Mouse (Mus musculus): ENCODE results near the gene Dusp5. TPM values are rescaled to one million over a fixed set of nuclear protein-coding genes. Genes with fewer than 3 reads are reported as not detected.

Dusp5 gene
- polyA plus RNA-seq, 1 experiment from 2014 or later = 7.4 TPM

DNA sequence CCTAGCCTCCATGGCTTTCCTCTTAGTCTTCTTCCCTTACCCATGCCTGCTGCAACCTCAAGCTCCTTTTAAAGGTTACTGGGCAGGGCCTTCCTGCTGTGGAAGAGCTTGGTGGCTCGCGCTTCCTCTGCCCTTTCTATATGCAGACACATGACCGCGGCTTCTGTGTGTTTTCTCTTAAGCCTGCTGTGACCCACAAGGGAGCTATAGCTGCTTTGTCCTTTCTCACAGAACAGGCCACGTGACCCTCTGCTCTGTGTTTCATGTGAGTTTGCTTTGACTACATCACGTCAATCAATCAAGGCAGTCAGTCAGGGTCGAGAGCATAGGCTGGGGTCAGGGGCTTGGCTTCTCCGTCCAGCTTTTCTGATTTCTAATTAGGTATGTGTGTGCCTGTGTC lies 18.7 kb downstream of the Dusp5 start:
- Histone ChIP-seq H3K27me3 (no peaks in the 10 kb centered on the region), H3K4me3 (no peak overlapping the region), H3K36me3 (no peaks in the 10 kb centered on the region), H3K4me2 (no peak overlapping the region), H3K9me3 (replicated peaks) (no peaks in the 10 kb centered on the region), H3K4me1 (replicated peaks) (peaks cover 9% of the 10 kb centered on the region; the same call in 1 of the 2 replicates), H3K27ac (no peak overlapping the region), H3K9ac (no peak overlapping the region)
- 62% methylated on average over 8 of the region's 8 CpGs for WGBS
- no peak for ATAC-seq (replicated peaks; ENCODE audit: insufficient number of reproducible peaks, insufficient read depth, low FRiP score, low read depth)

DNA sequence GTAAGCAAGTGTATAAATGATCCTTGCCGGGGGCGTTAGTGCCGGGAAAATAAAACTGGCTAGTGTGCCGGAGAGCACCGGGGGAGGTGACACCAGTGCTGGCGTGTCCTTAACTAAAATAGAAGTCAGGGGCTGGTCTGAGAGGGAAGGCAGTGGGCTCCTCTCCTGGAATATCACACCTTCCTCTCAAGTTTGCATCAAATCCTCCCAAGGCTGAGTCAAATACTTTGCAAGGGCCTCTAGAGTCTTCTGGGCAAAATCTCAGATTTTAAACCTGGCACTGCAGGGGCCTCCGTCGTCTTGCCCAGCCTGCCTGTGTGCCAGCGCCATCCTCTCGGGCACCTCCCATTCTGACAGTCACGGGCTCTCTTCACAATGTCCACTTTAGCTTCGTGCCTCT lies 22.1 kb downstream of the Dusp5 start:
- Histone ChIP-seq H3K27me3 (no peaks in the 10 kb centered on the region), H3K4me2 (no peak overlapping the region), H3K4me1 (replicated peaks) (peaks cover 13% of the 10 kb centered on the region; the same call in 1 of the 2 replicates), H3K4me3 (no peak overlapping the region), H3K9me3 (replicated peaks) (no peaks in the 10 kb centered on the region), H3K27ac (no peak overlapping the region), H3K36me3 (no peaks in the 10 kb centered on the region), H3K9ac (no peak overlapping the region)
- ATAC-seq (replicated peaks; ENCODE audit: insufficient number of reproducible peaks, insufficient read depth, low FRiP score, low read depth) = no peak
- 59% methylated on average over 12 of the region's 12 CpGs for WGBS

DNA sequence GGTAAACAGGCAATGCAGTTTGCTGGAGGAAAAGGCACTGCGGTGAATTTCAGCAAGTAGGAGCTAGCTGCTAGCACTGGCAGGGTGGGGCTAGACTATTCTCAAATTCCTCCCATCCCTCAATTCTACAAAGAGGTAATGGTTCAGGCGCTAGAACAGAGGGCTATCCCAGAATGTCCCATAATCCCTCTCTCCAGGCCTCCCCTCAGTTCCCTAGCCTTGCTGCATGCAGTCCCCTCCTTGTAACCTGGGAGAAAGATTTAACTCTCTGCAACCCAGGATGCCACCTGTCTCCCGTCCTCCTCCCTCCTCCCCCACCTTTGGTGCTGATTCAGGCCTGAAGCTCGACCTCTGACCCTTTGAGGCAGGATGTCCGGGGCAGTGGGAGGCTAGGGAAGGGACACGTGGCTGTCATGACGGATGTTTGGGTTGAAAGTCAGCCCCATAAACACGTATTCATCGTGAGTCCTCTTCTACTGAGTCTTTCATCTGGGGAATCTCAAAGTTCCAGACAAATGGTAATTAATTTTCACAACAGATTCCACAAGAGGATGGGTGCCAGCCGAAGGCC lies 23.4 kb downstream of the Dusp5 start:
- H3K4me3 ChIP-seq = no peak overlapping the region
- H3K9ac ChIP-seq = no peak overlapping the region
- H3K4me2 ChIP-seq = no peak overlapping the region
- H3K27me3 ChIP-seq = no peaks in the 10 kb centered on the region
- H3K27ac ChIP-seq = no peak overlapping the region
- no peak for ATAC-seq (replicated peaks; ENCODE audit: insufficient number of reproducible peaks, insufficient read depth, low FRiP score, low read depth)
- H3K9me3 ChIP-seq (replicated peaks) = no peaks in the 10 kb centered on the region
- H3K36me3 ChIP-seq = no peaks in the 10 kb centered on the region
- WGBS = 47% methylated on average over 10 of the region's 10 CpGs
- H3K4me1 ChIP-seq (replicated peaks) = peaks cover 16% of the 10 kb centered on the region

DNA sequence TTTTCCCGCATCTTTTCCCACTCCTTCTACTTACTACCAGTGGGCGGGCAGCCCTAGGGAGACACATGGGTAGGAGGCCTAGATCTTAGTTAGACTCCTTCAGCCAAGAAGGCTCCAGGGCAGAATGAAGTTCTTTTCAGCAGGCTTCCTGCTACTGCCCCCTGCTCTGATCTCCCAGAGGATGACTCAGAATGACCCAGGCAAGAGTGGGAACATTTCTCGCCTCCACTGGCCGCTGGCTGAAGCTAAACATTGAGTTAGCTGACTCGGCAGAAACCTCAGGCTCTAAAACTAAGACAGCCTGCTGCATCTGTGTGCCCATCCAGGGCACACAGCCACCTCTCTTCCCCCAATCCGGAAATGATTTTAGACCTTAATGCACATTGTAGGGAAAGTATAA lies 23.9 kb downstream of the Dusp5 start:
- no peak overlapping the region for H3K9ac ChIP-seq
- H3K27me3 ChIP-seq = no peaks in the 10 kb centered on the region
- no peak overlapping the region for H3K4me3 ChIP-seq
- ATAC-seq (replicated peaks; ENCODE audit: insufficient number of reproducible peaks, insufficient read depth, low FRiP score, low read depth) = no peak
- WGBS = 43% methylated on average over 6 of the region's 6 CpGs
- H3K4me1 ChIP-seq (replicated peaks) = peaks cover 19% of the 10 kb centered on the region
- no peak overlapping the region for H3K27ac ChIP-seq
- H3K9me3 ChIP-seq (replicated peaks) = no peaks in the 10 kb centered on the region
- no peak overlapping the region for H3K4me2 ChIP-seq
- no peaks in the 10 kb centered on the region for H3K36me3 ChIP-seq

DNA sequence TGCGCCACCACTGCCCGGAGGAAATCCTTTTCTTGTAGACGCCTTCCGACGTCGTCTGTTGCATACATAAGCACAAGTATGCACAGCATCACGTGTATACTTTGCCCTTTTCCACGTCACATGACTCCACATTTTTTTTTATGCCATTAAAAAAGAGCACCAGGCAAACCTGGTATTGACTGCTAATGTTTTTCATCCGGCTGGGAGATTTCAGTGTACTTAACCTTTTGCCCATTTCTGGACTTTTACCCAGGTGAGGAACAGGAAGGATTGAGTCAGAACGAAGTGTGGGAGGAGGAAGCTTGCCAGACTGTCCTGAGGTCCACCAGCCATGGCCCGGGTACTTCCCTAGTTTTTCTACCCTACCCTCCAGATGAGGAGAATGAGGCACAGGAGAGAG lies 25.5 kb downstream of the Dusp5 start:
- Histone ChIP-seq H3K9ac (no peak overlapping the region), H3K36me3 (no peaks in the 10 kb centered on the region), H3K9me3 (replicated peaks) (no peaks in the 10 kb centered on the region), H3K4me1 (replicated peaks) (peaks cover 19% of the 10 kb centered on the region), H3K4me2 (no peak overlapping the region), H3K27ac (no peak overlapping the region), H3K27me3 (no peaks in the 10 kb centered on the region), H3K4me3 (no peak overlapping the region)
- no peak for ATAC-seq (replicated peaks; ENCODE audit: insufficient number of reproducible peaks, insufficient read depth, low FRiP score, low read depth)
- WGBS = 82% methylated on average over 11 of the region's 11 CpGs

DNA sequence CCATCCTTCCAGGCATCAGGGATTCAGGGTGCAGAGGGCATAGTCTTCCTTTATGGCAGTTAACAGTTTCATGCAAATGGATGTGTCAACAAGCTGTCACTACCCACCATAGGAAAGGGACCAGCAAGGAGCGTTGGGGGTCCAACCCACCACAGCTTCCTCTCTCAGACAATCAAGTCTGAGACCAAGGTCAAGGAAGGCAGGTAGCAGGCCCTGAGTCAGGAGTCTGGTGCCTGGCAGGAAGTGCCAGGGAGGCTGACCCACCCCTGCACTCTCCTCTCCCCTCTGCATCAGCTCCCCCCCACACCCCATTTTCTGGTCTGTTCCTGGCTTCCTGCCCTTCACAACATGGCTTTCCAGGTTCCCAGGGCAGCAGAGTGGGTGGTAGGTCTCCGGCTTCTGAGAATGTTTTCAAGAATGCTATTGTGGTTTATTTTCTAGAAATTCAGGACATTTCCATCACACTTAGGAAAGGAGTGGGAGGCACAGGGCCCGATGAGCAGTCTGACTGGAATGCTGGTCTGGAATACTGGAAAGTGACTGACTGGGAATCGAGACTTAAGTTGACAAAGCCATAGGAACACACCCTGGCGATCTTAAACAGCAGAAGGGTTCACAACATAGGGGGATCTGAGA lies 26.2 kb downstream of the Dusp5 start:
- no peak overlapping the region for H3K27ac ChIP-seq
- H3K36me3 ChIP-seq = no peaks in the 10 kb centered on the region
- no peak overlapping the region for H3K4me2 ChIP-seq
- H3K4me3 ChIP-seq = no peak overlapping the region
- WGBS = 59% methylated on average over 5 of the region's 5 CpGs
- peaks cover 19% of the 10 kb centered on the region for H3K4me1 ChIP-seq (replicated peaks)
- H3K27me3 ChIP-seq = no peaks in the 10 kb centered on the region
- H3K9ac ChIP-seq = no peak overlapping the region
- no peak for ATAC-seq (replicated peaks; ENCODE audit: insufficient number of reproducible peaks, insufficient read depth, low FRiP score, low read depth)
- no peaks in the 10 kb centered on the region for H3K9me3 ChIP-seq (replicated peaks)

DNA sequence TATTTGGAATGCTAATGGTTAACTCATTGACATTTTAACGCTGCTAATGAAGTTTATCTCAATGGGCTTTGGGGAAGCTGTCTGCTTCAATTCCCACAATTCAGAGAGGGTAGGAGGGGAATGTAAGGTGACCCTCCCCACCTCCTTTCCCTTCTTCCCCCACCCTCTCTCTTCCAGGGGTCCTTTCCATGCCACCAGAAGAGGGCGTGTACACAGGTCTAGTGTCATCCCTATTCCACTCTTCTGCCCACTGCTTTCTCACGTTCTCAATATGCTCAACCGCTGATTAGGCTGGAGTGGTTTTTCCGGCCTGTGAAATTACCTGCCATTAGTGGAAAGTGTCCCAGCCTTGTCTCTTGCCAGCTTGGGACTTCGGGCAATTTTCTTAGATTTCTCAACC lies 27.9 kb downstream of the Dusp5 start:
- peak overlapping the region; percentile 29 for H3K4me3 ChIP-seq
- H3K9ac ChIP-seq = no peak overlapping the region
- no peaks in the 10 kb centered on the region for H3K9me3 ChIP-seq (replicated peaks)
- no peak overlapping the region for H3K27ac ChIP-seq
- WGBS = 25% methylated on average over 6 of the region's 6 CpGs
- no peak for ATAC-seq (replicated peaks; ENCODE audit: insufficient number of reproducible peaks, insufficient read depth, low FRiP score, low read depth)
- H3K36me3 ChIP-seq = no peaks in the 10 kb centered on the region
- peak overlapping the region; percentile 60 for H3K4me2 ChIP-seq
- no peaks in the 10 kb centered on the region for H3K27me3 ChIP-seq
- peaks cover 14% of the 10 kb centered on the region for H3K4me1 ChIP-seq (replicated peaks)

DNA sequence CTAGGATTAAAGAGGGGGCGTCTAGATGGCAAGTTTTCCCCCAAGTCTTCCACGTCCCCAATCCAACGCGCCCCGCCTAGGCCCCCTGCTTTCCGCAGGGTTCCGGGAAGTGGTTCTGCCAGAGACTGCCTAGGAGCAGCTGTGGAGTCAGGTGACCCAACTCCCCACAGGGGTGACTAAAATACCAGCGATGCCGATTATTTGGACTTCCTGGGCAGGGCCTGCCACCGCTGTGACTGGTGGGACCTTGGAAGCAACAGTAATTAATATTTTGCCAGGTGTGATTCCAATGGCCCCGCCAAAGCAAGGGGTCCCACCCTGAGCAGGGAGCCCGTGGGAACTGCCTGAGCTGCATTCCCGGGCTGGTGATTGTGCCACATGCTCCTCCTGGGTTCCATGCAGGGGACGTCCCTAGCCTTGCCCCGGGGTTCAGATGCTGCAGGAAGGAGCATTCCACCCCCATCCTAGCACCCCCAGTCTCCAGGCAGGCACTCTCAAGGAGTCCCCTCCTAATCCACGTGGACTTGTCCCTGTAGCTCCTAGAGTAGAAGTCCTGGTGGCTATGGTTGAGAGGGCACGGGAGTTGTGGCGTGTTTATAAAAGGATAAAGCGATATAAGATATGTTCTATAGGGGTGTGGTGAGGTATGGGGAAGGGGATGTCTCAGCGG lies 28.5 kb downstream of the Dusp5 start:
- Histone ChIP-seq H3K4me2 (peak overlapping the region; percentile 60), H3K9ac (no peak overlapping the region), H3K36me3 (no peaks in the 10 kb centered on the region), H3K4me3 (peak overlapping the region; percentile 29), H3K27me3 (no peaks in the 10 kb centered on the region), H3K9me3 (replicated peaks) (no peaks in the 10 kb centered on the region), H3K27ac (no peak overlapping the region), H3K4me1 (replicated peaks) (peaks cover 13% of the 10 kb centered on the region)
- peak; percentile 62; the same call in 1 of the 2 replicates for ATAC-seq (replicated peaks; ENCODE audit: insufficient number of reproducible peaks, insufficient read depth, low FRiP score, low read depth)
- WGBS = 26% methylated on average over 20 of the region's 20 CpGs

DNA sequence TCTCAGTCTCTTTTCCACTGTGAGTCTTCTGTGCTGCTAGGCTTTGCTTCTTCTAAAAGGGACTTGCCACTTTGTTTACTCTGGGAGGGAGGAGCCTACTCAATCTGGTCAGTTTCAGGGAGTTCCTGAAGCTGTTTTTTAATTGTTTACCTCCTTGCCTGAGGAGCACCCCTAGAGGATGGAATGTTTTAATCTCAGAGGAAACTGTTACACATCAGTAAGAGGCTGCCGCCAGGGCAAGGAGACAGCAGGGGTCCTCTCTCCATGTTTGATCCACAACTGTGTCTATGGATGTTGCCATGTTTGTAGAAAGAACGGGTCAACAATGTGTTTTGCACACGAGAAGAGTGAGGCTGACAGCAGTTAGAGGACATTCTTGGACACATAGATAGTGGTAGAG lies 31.5 kb downstream of the Dusp5 start:
- no peak overlapping the region for H3K4me3 ChIP-seq
- H3K9ac ChIP-seq = no peak overlapping the region
- no peaks in the 10 kb centered on the region for H3K36me3 ChIP-seq
- H3K9me3 ChIP-seq (replicated peaks) = no peaks in the 10 kb centered on the region
- no peak overlapping the region for H3K4me2 ChIP-seq
- no peak for ATAC-seq (replicated peaks; ENCODE audit: insufficient number of reproducible peaks, insufficient read depth, low FRiP score, low read depth)
- no peak overlapping the region for H3K27ac ChIP-seq
- 81% methylated on average over 3 of the region's 3 CpGs for WGBS
- H3K4me1 ChIP-seq (replicated peaks) = peaks cover 6% of the 10 kb centered on the region
- H3K27me3 ChIP-seq = no peaks in the 10 kb centered on the region

DNA sequence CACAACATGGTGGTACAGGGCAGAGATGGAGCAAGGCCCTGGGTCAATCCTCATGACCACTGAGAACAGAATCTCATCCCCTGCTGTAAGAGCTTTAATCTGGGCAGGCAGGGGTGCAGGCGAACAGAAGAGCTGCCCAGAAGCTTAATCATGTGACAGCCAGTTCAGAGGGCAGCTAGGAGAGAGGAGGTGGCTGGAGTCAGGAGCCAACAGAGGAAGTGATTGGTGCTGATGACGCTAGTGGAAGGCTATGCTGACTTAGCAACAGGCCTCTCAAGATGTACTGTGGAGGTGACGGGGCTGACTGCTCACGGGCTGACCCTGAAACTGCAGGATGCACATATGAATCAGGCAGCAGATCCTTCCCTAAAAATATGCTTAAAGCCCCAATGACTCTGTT lies 35.3 kb downstream of the Dusp5 start:
- 35% methylated on average over 4 of the region's 4 CpGs for WGBS
- Histone ChIP-seq H3K27ac (no peak overlapping the region), H3K4me2 (no peak overlapping the region), H3K27me3 (no peaks in the 10 kb centered on the region), H3K36me3 (no peaks in the 10 kb centered on the region), H3K9ac (no peak overlapping the region), H3K4me1 (replicated peaks) (peaks cover 3% of the 10 kb centered on the region), H3K9me3 (replicated peaks) (no peaks in the 10 kb centered on the region), H3K4me3 (no peak overlapping the region)
- no peak for ATAC-seq (replicated peaks; ENCODE audit: insufficient number of reproducible peaks, insufficient read depth, low FRiP score, low read depth)

DNA sequence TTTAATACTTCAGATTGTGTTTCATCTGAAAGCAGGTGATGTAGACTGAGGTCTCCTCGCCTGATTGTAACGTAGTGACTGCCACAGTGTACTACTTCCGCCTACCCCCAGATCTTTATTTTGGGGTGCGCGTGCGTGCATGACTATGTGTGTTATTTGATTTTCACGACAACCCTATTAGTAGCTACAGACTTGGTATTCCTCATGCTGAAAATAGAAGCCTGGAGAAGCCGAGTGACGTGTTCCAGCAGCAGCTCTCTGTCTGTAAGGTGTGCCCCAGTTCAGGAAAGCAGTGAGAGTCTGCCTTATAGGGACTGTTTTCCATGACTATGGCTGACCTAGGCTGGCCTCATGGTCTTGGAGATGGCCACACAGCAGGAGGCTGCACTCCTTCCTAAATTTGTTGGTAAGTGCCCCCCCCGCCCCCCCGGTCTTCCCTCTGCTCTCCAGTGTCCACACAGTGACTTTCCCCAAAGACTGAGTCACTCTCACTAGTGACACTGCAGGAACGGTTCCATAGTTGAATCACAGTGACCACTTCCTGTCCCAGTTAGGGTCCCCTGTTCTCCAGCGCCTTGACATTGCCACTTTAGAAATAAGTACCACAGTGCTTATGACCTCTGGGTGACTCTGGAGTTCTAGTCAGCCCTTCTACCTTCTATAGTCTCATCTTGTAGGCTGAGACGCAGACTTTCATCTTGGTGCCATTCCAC lies 36.8 kb downstream of the Dusp5 start:
- H3K4me1 ChIP-seq (replicated peaks) = peaks cover 3% of the 10 kb centered on the region
- no peak overlapping the region for H3K9ac ChIP-seq
- no peaks in the 10 kb centered on the region for H3K9me3 ChIP-seq (replicated peaks)
- ATAC-seq (replicated peaks; ENCODE audit: insufficient number of reproducible peaks, insufficient read depth, low FRiP score, low read depth) = no peak
- 79% methylated on average over 14 of the region's 14 CpGs for WGBS
- H3K4me2 ChIP-seq = no peak overlapping the region
- H3K36me3 ChIP-seq = no peaks in the 10 kb centered on the region
- no peak overlapping the region for H3K4me3 ChIP-seq
- no peak overlapping the region for H3K27ac ChIP-seq
- no peaks in the 10 kb centered on the region for H3K27me3 ChIP-seq
